Mouse (Mus musculus) gastrocnemius, adult 18-20 months (tissue): ENCODE measurements around the gene Cpm. TPM values are rescaled to one million over a fixed set of nuclear protein-coding genes. Genes with fewer than 3 reads are reported as not detected.
A peak's percentile ranks its signal among the peaks of the same experiment; 100 is the strongest.

ENCODE experiments used
- DNase-seq: peaks from one replicate; pipeline ENCODE4 v3.0.0; 2021; ENCODE audit warnings: low spot score
- total RNA-seq, 2 experiments: library from RNA; stranded (reverse); gene quantifications; 2 replicates each; pipeline ENCODE4 v1.2.3; 2021

Gene Cpm
- total RNA-seq, 2 experiments from 2014 or later, result 2.5 to 2.9 TPM

- DNase-seq, result no peak
Observed at GRCm38 (mm10) chr10:117658522-117659429, 29.5 kb downstream of the Cpm start.

- no peak for DNase-seq
Observed at GRCm38 (mm10) chr10:117659430-117659813, 30.1 kb downstream of the Cpm start.

- no peak for DNase-seq
Observed at GRCm38 (mm10) chr10:117659819-117660218, 30.5 kb downstream of the Cpm start.

GRCm38 (mm10) chr10:117662316-117663055 lies 33.2 kb downstream of the Cpm start:
- DNase-seq, result no peak

GRCm38 (mm10) chr10:117663056-117663864 lies 34.0 kb downstream of the Cpm start:
- DNase-seq, result no peak

GRCm38 (mm10) chr10:117663865-117664200 lies 34.5 kb downstream of the Cpm start:
- DNase-seq, result no peak

GRCm38 (mm10) chr10:117664208-117664925 lies 35.1 kb downstream of the Cpm start:
- no peak for DNase-seq

- no peak for DNase-seq
Observed at GRCm38 (mm10) chr10:117664926-117665209, 35.6 kb downstream of the Cpm start.

GRCm38 (mm10) chr10:117665376-117666275 lies 36.3 kb downstream of the Cpm start:
- no peak for DNase-seq

- DNase-seq, result no peak
Observed at GRCm38 (mm10) chr10:117666361-117666760, 37.1 kb downstream of the Cpm start.

GRCm38 (mm10) chr10:117666947-117667630 lies 37.8 kb downstream of the Cpm start:
- no peak for DNase-seq

GRCm38 (mm10) chr10:117667663-117668507 lies 38.6 kb downstream of the Cpm start:
- no peak for DNase-seq

- no peak for DNase-seq
Observed at GRCm38 (mm10) chr10:117668546-117669300, 39.4 kb downstream of the Cpm start.

- peak; percentile 12 for DNase-seq
Observed at GRCm38 (mm10) chr10:117669449-117670090, 40.3 kb downstream of the Cpm start.

GRCm38 (mm10) chr10:117670092-117670491 lies 40.8 kb downstream of the Cpm start:
- no peak for DNase-seq

GRCm38 (mm10) chr10:117670791-117671190 lies 41.5 kb downstream of the Cpm start:
- no peak for DNase-seq

GRCm38 (mm10) chr10:117671266-117671665 lies 42.0 kb downstream of the Cpm start:
- DNase-seq, result no peak
